Mouse (Mus musculus) liver, embryonic 12.5 days (tissue): ENCODE results near the gene Aifm3. TPM values are rescaled to one million over a fixed set of nuclear protein-coding genes. Genes with fewer than 3 reads are reported as not detected.
"Not testable (repeated sequence)": the region's sequence is repeated elsewhere in the genome, so short reads cannot be mapped to it uniquely, and the experiment has no call there.

ENCODE experiments used
- ATAC-seq: fragments of 200-750 bp; cut with Nextera tagmentation; 2 replicates; pipeline ENCODE4 v1.8.0; 2017; ENCODE audit warnings: moderate number of reproducible peaks, mild to moderate bottlenecking, moderate library complexity
- H3K27ac ChIP-seq: fragments of 300-500 bp; sonication (generic); 2 replicates; pipeline ENCODE4 v1.5.1; 2016; ENCODE audit warnings: mild to moderate bottlenecking
- H3K27me3 ChIP-seq: fragments of 300-500 bp; sonication (generic); replicated peaks from 2 replicates; pipeline ENCODE4 v1.6.1; 2016; ENCODE audit warnings: mild to moderate bottlenecking, moderate library complexity
- H3K36me3 ChIP-seq: fragments of 300-500 bp; sonication (generic); 2 replicates; pipeline ENCODE4 v1.6.1; 2016; ENCODE audit warnings: mild to moderate bottlenecking, moderate library complexity
- H3K4me1 ChIP-seq: fragments of 300-500 bp; sonication (generic); 2 replicates; pipeline ENCODE4 v1.6.1; 2016
- H3K4me2 ChIP-seq: fragments of 300-500 bp; sonication (generic); 2 replicates; pipeline ENCODE4 v1.6.1; 2016; ENCODE audit warnings: mild to moderate bottlenecking, moderate library complexity
- H3K4me3 ChIP-seq: fragments of 300-500 bp; sonication (generic); 2 replicates; pipeline ENCODE4 v1.5.1; 2016; ENCODE audit warnings: mild to moderate bottlenecking, moderate library complexity
- H3K9ac ChIP-seq: fragments of 300-500 bp; sonication (generic); 2 replicates; pipeline ENCODE4 v1.6.1; 2016; ENCODE audit warnings: mild to moderate bottlenecking, moderate library complexity
- H3K9me3 ChIP-seq: fragments of 300-500 bp; sonication (generic); replicated peaks from 2 replicates; pipeline ENCODE4 v1.6.1; 2016; ENCODE audit warnings: mild to moderate bottlenecking, moderate library complexity
- WGBS: fragments of 180-500 bp; shearing (Covaris S2); methylation state at CpG from one replicate; pipeline ENCODE4 v1.1.7; 2016; ENCODE audit not compliant: insufficient replicate concordance; 5-methylcytosine and 5-hydroxymethylcytosine counted together
- polyA plus RNA-seq: library from polyadenylated mRNA; unstranded; fragments of >200 nt; fragmentation: Nextera tagmentation; extraction: Ambion mirVana; gene quantifications from 2 replicates; pipeline ENCODE4 v1.2.1, GENCODE M21; 2016

The Aifm3 gene
- polyA plus RNA-seq, 1 experiment from 2014 or later, result 0.83 TPM

- Histone ChIP-seq H3K4me1 (peaks cover 25% of the 10 kb centered on the region), H3K9ac (peak overlapping the region; percentile 80), H3K4me2 (peak overlapping the region; percentile 73), H3K36me3 (peaks cover 13% of the 10 kb centered on the region), H3K27me3 (peaks cover 37% of the 10 kb centered on the region), H3K27ac (peak overlapping the region; percentile 92), H3K4me3 (peak overlapping the region; percentile 79)
- not testable (repeated sequence) for H3K9me3 ChIP-seq, ATAC-seq
- WGBS, result 23% methylated on average over 3 of the region's 3 CpGs
These were observed 18.6 kb downstream of the Aifm3 start for GRCm38 (mm10) chr16:17508031-17508430.

- peak within 1 kb of the TSS; percentile 79 for H3K4me3 ChIP-seq
- H3K9ac ChIP-seq, result peak within 1 kb of the TSS; percentile 80
- peaks cover 25% of the 10 kb centered on the region for H3K4me1 ChIP-seq
- ATAC-seq, result peak; percentile 98
- peaks cover 30% of the 10 kb centered on the region for H3K27me3 ChIP-seq
- peaks cover 19% of the 10 kb centered on the region for H3K36me3 ChIP-seq
- H3K9me3 ChIP-seq, result no peaks in the 10 kb centered on the region
- peak within 1 kb of the TSS; percentile 73 for H3K4me2 ChIP-seq
- H3K27ac ChIP-seq, result peak within 1 kb of the TSS; percentile 92
- under 1% methylated on average over 50 of the region's 50 CpGs for WGBS
These were observed 19.3 kb downstream of the Aifm3 start, which contains the start of gene Lztr1 for GRCm38 (mm10) chr16:17508546-17509239. Gene Lztr1, plus strand, starts transcription at chr16:17508688.

GRCm38 (mm10) chr16:17509240-17509597 is 19.8 kb downstream of the Aifm3 start:
- Histone ChIP-seq H3K4me2 (peak overlapping the region; percentile 73), H3K9ac (peak overlapping the region; percentile 80), H3K9me3 (no peaks in the 10 kb centered on the region), H3K27ac (peak overlapping the region; percentile 92), H3K4me1 (peaks cover 25% of the 10 kb centered on the region), H3K4me3 (peak overlapping the region; percentile 79), H3K36me3 (peaks cover 24% of the 10 kb centered on the region), H3K27me3 (peaks cover 26% of the 10 kb centered on the region)
- WGBS, result 7% methylated on average over 9 of the region's 9 CpGs
- ATAC-seq, result no peak

- Histone ChIP-seq H3K4me1 (peaks cover 25% of the 10 kb centered on the region), H3K36me3 (peaks cover 32% of the 10 kb centered on the region), H3K27ac (0 out of 2 replicates have a peak overlapping the region, but pooled peaks have one; percentile 2), H3K27me3 (peaks cover 17% of the 10 kb centered on the region), H3K4me3 (0 out of 2 replicates have a peak overlapping the region, but pooled peaks have one; percentile 79), H3K4me2 (peak overlapping the region; percentile 73), H3K9ac (no peak overlapping the region; the same call in 1 of the 2 replicates), H3K9me3 (no peaks in the 10 kb centered on the region)
- no peak for ATAC-seq
- WGBS, result 91% methylated on average over 2 of the region's 2 CpGs
These were observed 20.7 kb downstream of the Aifm3 start for GRCm38 (mm10) chr16:17510143-17510542.

GRCm38 (mm10) chr16:17510686-17511085 is 21.3 kb downstream of the Aifm3 start:
- Histone ChIP-seq H3K9me3 (no peaks in the 10 kb centered on the region), H3K9ac (no peak overlapping the region), H3K27me3 (peaks cover 13% of the 10 kb centered on the region; the same call in 1 of the 2 replicates), H3K4me2 (peak overlapping the region; percentile 73; the same call in 1 of the 2 replicates), H3K4me1 (peaks cover 25% of the 10 kb centered on the region), H3K27ac (0 out of 2 replicates have a peak overlapping the region, but pooled peaks have one; percentile 2), H3K4me3 (0 out of 2 replicates have a peak overlapping the region, but pooled peaks have one; percentile 79), H3K36me3 (peaks cover 38% of the 10 kb centered on the region)
- WGBS, result 36% methylated on average over 2 of the region's 2 CpGs
- no peak for ATAC-seq

GRCm38 (mm10) chr16:17511431-17511830 is 22.0 kb downstream of the Aifm3 start:
- Histone ChIP-seq H3K27ac (no peak overlapping the region), H3K36me3 (peaks cover 45% of the 10 kb centered on the region), H3K9ac (no peak overlapping the region), H3K9me3 (no peaks in the 10 kb centered on the region), H3K27me3 (0 out of 2 replicates have a peak, but pooled peaks cover 6% of the 10 kb centered on the region), H3K4me1 (peaks cover 25% of the 10 kb centered on the region), H3K4me3 (no peak overlapping the region), H3K4me2 (no peak overlapping the region)
- ATAC-seq, result no peak
- WGBS, result 74% methylated on average over 4 of the region's 4 CpGs

GRCm38 (mm10) chr16:17518910-17519309 is 29.5 kb downstream of the Aifm3 start:
- Histone ChIP-seq H3K4me1 (no peaks in the 10 kb centered on the region), H3K27me3 (no peaks in the 10 kb centered on the region), H3K36me3 (peaks cover 98% of the 10 kb centered on the region), H3K4me3 (no peak overlapping the region), H3K4me2 (no peak overlapping the region), H3K9me3 (no peaks in the 10 kb centered on the region), H3K27ac (no peak overlapping the region), H3K9ac (no peak overlapping the region)
- ATAC-seq, result no peak
- 63% methylated on average over 2 of the region's 2 CpGs for WGBS

GRCm38 (mm10) chr16:17524156-17524555 is 34.7 kb downstream of the Aifm3 start:
- Histone ChIP-seq H3K27ac (no peak overlapping the region), H3K9ac (no peak overlapping the region), H3K36me3 (peaks cover 98% of the 10 kb centered on the region), H3K4me3 (no peak overlapping the region), H3K4me2 (no peak overlapping the region), H3K9me3 (no peaks in the 10 kb centered on the region), H3K27me3 (no peaks in the 10 kb centered on the region), H3K4me1 (0 out of 2 replicates have a peak, but pooled peaks cover 5% of the 10 kb centered on the region)
- WGBS, result 80% methylated on average over 11 of the region's 11 CpGs
- no peak for ATAC-seq

GRCm38 (mm10) chr16:17525524-17525923 is 36.1 kb downstream of the Aifm3 start:
- H3K4me3 ChIP-seq, result no peak overlapping the region
- H3K27ac ChIP-seq, result no peak overlapping the region
- H3K4me1 ChIP-seq, result peaks cover 17% of the 10 kb centered on the region
- no peak for ATAC-seq
- 75% methylated on average over 3 of the region's 3 CpGs for WGBS
- no peak overlapping the region for H3K9ac ChIP-seq
- H3K36me3 ChIP-seq, result peaks cover 86% of the 10 kb centered on the region
- no peaks in the 10 kb centered on the region for H3K27me3 ChIP-seq
- no peaks in the 10 kb centered on the region for H3K9me3 ChIP-seq
- H3K4me2 ChIP-seq, result no peak overlapping the region

- H3K27me3 ChIP-seq, result no peaks in the 10 kb centered on the region
- WGBS, result 76% methylated on average over 6 of the region's 6 CpGs
- ATAC-seq, result no peak
- H3K4me2 ChIP-seq, result no peak overlapping the region
- H3K27ac ChIP-seq, result peak overlapping the region; percentile 39; the same call in 1 of the 2 replicates
- peaks cover 18% of the 10 kb centered on the region for H3K4me1 ChIP-seq
- H3K4me3 ChIP-seq, result no peak overlapping the region
- no peak overlapping the region for H3K9ac ChIP-seq
- H3K9me3 ChIP-seq, result no peaks in the 10 kb centered on the region
- H3K36me3 ChIP-seq, result peaks cover 79% of the 10 kb centered on the region
These were observed 36.8 kb downstream of the Aifm3 start for GRCm38 (mm10) chr16:17526223-17526622.

GRCm38 (mm10) chr16:17527606-17528005 is 38.2 kb downstream of the Aifm3 start:
- Histone ChIP-seq H3K4me3 (no peak overlapping the region), H3K4me2 (no peak overlapping the region), H3K9me3 (no peaks in the 10 kb centered on the region), H3K27me3 (no peaks in the 10 kb centered on the region; the same call in 1 of the 2 replicates), H3K36me3 (peaks cover 65% of the 10 kb centered on the region), H3K27ac (no peak overlapping the region), H3K4me1 (peaks cover 31% of the 10 kb centered on the region), H3K9ac (no peak overlapping the region)
- no peak for ATAC-seq

GRCm38 (mm10) chr16:17528276-17528675 is 38.9 kb downstream of the Aifm3 start:
- Histone ChIP-seq H3K4me1 (peaks cover 33% of the 10 kb centered on the region), H3K9ac (no peak overlapping the region), H3K36me3 (peaks cover 59% of the 10 kb centered on the region), H3K9me3 (no peaks in the 10 kb centered on the region), H3K4me3 (no peak overlapping the region), H3K4me2 (no peak overlapping the region), H3K27me3 (no peaks in the 10 kb centered on the region; the same call in 1 of the 2 replicates), H3K27ac (no peak overlapping the region)
- 85% methylated on average over 13 of the region's 13 CpGs for WGBS
- ATAC-seq, result no peak
